ENCODE assay signal across 18 mouse cellular contexts in genomic region chr15:82217039-82217438, GRCm38 (mm10). TPM values are rescaled to one million over a fixed set of nuclear protein-coding genes. Genes with fewer than 3 reads are reported as not detected.
DNase-seq lines count a peak whose midpoint lies in the region; ATAC-seq and TF ChIP-seq lines count a peak whose summit lies in the region.
"Had no signal": no experiment of that assay in that cellular context is flagged by ENCODE, and none has a peak within 500 bp of the region (broad histone marks: within the 10 kb centered on the region; RNA-seq: fewer than 3 reads in every experiment).

No protein-coding gene starts in this region.

- peaks cover 45% of the 10 kb centered on the region for H3K27me3 ChIP-seq in liver, embryonic 14.5 days (ENCODE audit: control insufficient read depth, insufficient read depth, low read length)
- H3K27me3 ChIP-seq in liver, embryonic 12.5 days (replicated peaks) = peaks cover 95% of the 10 kb centered on the region
- H3K27me3 ChIP-seq in ES-Bruce4 (ENCODE audit: control insufficient read depth, insufficient read depth, low read length, poor library complexity, severe bottlenecking) = peaks cover 1% of the 10 kb centered on the region; the same call in 1 of the 2 replicates
- peaks cover 91% of the 10 kb centered on the region for H3K27me3 ChIP-seq in limb, embryonic 10.5 days (ENCODE audit: low read depth, poor library complexity, severe bottlenecking)

- no peaks in the 10 kb centered on the region for H3K4me1 ChIP-seq in liver, embryonic 14.5 days (replicated peaks; ENCODE audit: control insufficient read depth in 2 of 2, insufficient read depth in 2 of 2, low read length in 1 of 2)
- H3K4me1 ChIP-seq in liver, embryonic 12.5 days = peaks cover 11% of the 10 kb centered on the region
- peaks cover 19% of the 10 kb centered on the region for H3K4me1 ChIP-seq in ES-Bruce4 (ENCODE audit: control insufficient read depth, insufficient read depth, low read length)
- peaks cover 30% of the 10 kb centered on the region for H3K4me1 ChIP-seq in limb, embryonic 10.5 days

- no peak overlapping the region for H3K4me3 ChIP-seq in liver, embryonic 14.5 days (ENCODE audit: insufficient read depth in 1 of 2, low read depth in 2 of 2, low read length in 2 of 2)
- H3K4me3 ChIP-seq in liver, embryonic 12.5 days = no peak overlapping the region
- H3K4me3 ChIP-seq in ES-Bruce4 (ENCODE audit: low read depth, low read length) = no peak overlapping the region
- H3K4me3 ChIP-seq in limb, embryonic 10.5 days = no peak overlapping the region
- H3K4me3 ChIP-seq: erythroblast, embryonic 14.5 days had no signal

- TF ChIP-seq POLR2A in ES-Bruce4 (IDR thresholded peaks at IDR 0.05; ENCODE audit: insufficient read depth, low read length) = no peak

- TF ChIP-seq EP300 in liver, embryonic 14.5 days (IDR thresholded peaks at IDR 0.05; ENCODE audit: low read depth) = no peak
- TF ChIP-seq EP300 in ES-Bruce4 (IDR thresholded peaks at IDR 0.05; ENCODE audit: insufficient read depth, low read depth, low read length) = peak; percentile 94

- H3K9me3 ChIP-seq in liver, embryonic 14.5 days (ENCODE audit: control insufficient read depth, low read length) = no peaks in the 10 kb centered on the region
- H3K9me3 ChIP-seq in liver, embryonic 12.5 days (replicated peaks) = no peaks in the 10 kb centered on the region
- no peaks in the 10 kb centered on the region for H3K9me3 ChIP-seq in ES-Bruce4 (replicated peaks; ENCODE audit: control insufficient read depth, insufficient read depth, low read length, poor library complexity, severe bottlenecking)
- no peaks in the 10 kb centered on the region for H3K9me3 ChIP-seq in limb, embryonic 10.5 days (replicated peaks)

- WGBS in liver, embryonic 14.5 days (ENCODE audit: insufficient replicate concordance) = 33% methylated on average over 7 of the region's 7 CpGs
- 14% methylated on average over 7 of the region's 7 CpGs for WGBS in liver, embryonic 12.5 days (ENCODE audit: insufficient replicate concordance)
- 13% methylated on average over 7 of the region's 7 CpGs for WGBS in limb, embryonic 10.5 days

- H3K36me3 ChIP-seq in liver, embryonic 14.5 days (replicated peaks; ENCODE audit: control insufficient read depth, insufficient read depth, low read depth) = no peaks in the 10 kb centered on the region
- H3K36me3 ChIP-seq in liver, embryonic 12.5 days = no peaks in the 10 kb centered on the region
- no peaks in the 10 kb centered on the region for H3K36me3 ChIP-seq in ES-Bruce4 (ENCODE audit: control insufficient read depth, insufficient read depth, low read length, poor library complexity, severe bottlenecking)
- H3K36me3 ChIP-seq in limb, embryonic 10.5 days = no peaks in the 10 kb centered on the region

- H3K4me2 ChIP-seq in liver, embryonic 14.5 days (ENCODE audit: low read depth) = no peak overlapping the region
- H3K4me2 ChIP-seq in liver, embryonic 12.5 days = no peak overlapping the region
- H3K4me2 ChIP-seq: lung, embryonic 14.5 days had no signal

- ATAC-seq in liver, embryonic 14.5 days (ENCODE audit: insufficient read depth) = no peak
- no peak for ATAC-seq in liver, embryonic 12.5 days
- no peak for ATAC-seq in monocyte, adult 5-6 weeks (replicated peaks; ENCODE audit: insufficient number of reproducible peaks, low FRiP score, low TSS enrichment, poor library complexity, severe bottlenecking)
- ATAC-seq: hindbrain, embryonic 16.5 days had no signal

- TF ChIP-seq CTCF in liver, embryonic 14.5 days (IDR thresholded peaks at IDR 0.05; ENCODE audit: low read depth) = peak; percentile 37
- TF ChIP-seq CTCF in ES-Bruce4 (IDR thresholded peaks at IDR 0.05; ENCODE audit: low read depth, low read length) = no peak

- no peak overlapping the region for H3K27ac ChIP-seq in liver, embryonic 14.5 days
- H3K27ac ChIP-seq in liver, embryonic 12.5 days = no peak overlapping the region
- H3K27ac ChIP-seq in ES-Bruce4 (ENCODE audit: insufficient read depth, low read length) = peak overlapping the region; percentile 38; the same call in 1 of the 2 replicates
- H3K27ac ChIP-seq in limb, embryonic 10.5 days = peak overlapping the region; percentile 42; the same call in 1 of the 2 replicates

- no peak for DNase-seq in liver, embryonic 14.5 days (ENCODE audit: low read depth in 3 of 3, low spot score in 3 of 3)
- DNase-seq in brain, adult 2 months (ENCODE audit: low read depth, low spot score) = peak; percentile 84
- DNase-seq in limb, embryonic 10.5 days (ENCODE audit: low spot score) = peak; percentile 34
- no peak for DNase-seq in kidney, postnatal 25 days
- DNase-seq: cerebellum, adult 11 months; heart, adult 18-20 months; kidney, adult 9 months; right cerebral cortex, postnatal 4 days; thymus, postnatal 25 days had no signal

- H3K9ac ChIP-seq in liver, embryonic 14.5 days (replicated peaks) = no peak overlapping the region
- H3K9ac ChIP-seq in liver, embryonic 12.5 days = no peak overlapping the region
- 0 out of 2 replicates have a peak overlapping the region, but pooled peaks have one; percentile 5 for H3K9ac ChIP-seq in ES-Bruce4 (ENCODE audit: low read depth, poor library complexity, severe bottlenecking)
- H3K9ac ChIP-seq: lung, embryonic 14.5 days had no signal

RNA-seq across cellular contexts. Expression of gene Shisa8, which starts 4.4 kb away (rescaled TPM):
- polyA plus RNA-seq in liver, embryonic 14.5 days (2012; rRNA removed) = 0.15 and 0.19 TPM in 2 replicates
- 0.05 and 0.09 TPM in 2 replicates for polyA plus RNA-seq in liver, embryonic 14.5 days (2014; fragmentation: Nextera tagmentation; extraction: Ambion mirVana)
- polyA plus RNA-seq in liver, embryonic 12.5 days (2016; fragmentation: Nextera tagmentation; extraction: Ambion mirVana) = 0.31 and 0.37 TPM in 2 replicates
- 6.8 and 7.4 TPM in 2 replicates for polyA plus RNA-seq in ES-Bruce4 (2011; ENCODE audit: insufficient read depth, insufficient read length, low read depth, missing spikeins)
- 0.15 TPM in 1 of 2 replicates, not detected in the other for polyA plus RNA-seq in limb, embryonic 10.5 days (2016; fragmentation: Nextera tagmentation; extraction: Ambion mirVana)
- total RNA-seq in monocyte, adult 5-6 weeks (2017) = not detected in 3 replicates
- total RNA-seq: megakaryocyte, adult 5-6 weeks had no signal

RNA-seq across cellular contexts. Expression of gene Tnfrsf13c, which starts 7.1 kb away (rescaled TPM):
- polyA plus RNA-seq in liver, embryonic 14.5 days (2012; rRNA removed) = 0.54 and 0.66 TPM in 2 replicates
- 0.14 and 0.58 TPM in 2 replicates for polyA plus RNA-seq in liver, embryonic 14.5 days (2014; fragmentation: Nextera tagmentation; extraction: Ambion mirVana)
- 0.30 TPM in 2 replicates for polyA plus RNA-seq in liver, embryonic 12.5 days (2016; fragmentation: Nextera tagmentation; extraction: Ambion mirVana)
- polyA plus RNA-seq in ES-Bruce4 (2011; ENCODE audit: insufficient read depth, insufficient read length, low read depth, missing spikeins) = 1.9 and 2.3 TPM in 2 replicates
- polyA plus RNA-seq in limb, embryonic 10.5 days (2016; fragmentation: Nextera tagmentation; extraction: Ambion mirVana) = 0.15 and 0.33 TPM in 2 replicates
- 13.6 to 19.3 TPM (median 17.9 TPM) in 3 replicates for total RNA-seq in monocyte, adult 5-6 weeks (2017)
- polyA plus RNA-seq: lung, embryonic 14.5 days; stomach, embryonic 14.5 days had no signal

RNA-seq across cellular contexts. Expression of gene Cenpm, which starts 27.5 kb away (rescaled TPM):
- 19.1 and 21.6 TPM in 2 replicates for polyA plus RNA-seq in liver, embryonic 14.5 days (2012; rRNA removed)
- 42.1 and 45.1 TPM in 2 replicates for polyA plus RNA-seq in liver, embryonic 14.5 days (2014; fragmentation: Nextera tagmentation; extraction: Ambion mirVana)
- 48.3 and 51.2 TPM in 2 replicates for polyA plus RNA-seq in liver, embryonic 12.5 days (2016; fragmentation: Nextera tagmentation; extraction: Ambion mirVana)
- 43.2 and 52.0 TPM in 2 replicates for polyA plus RNA-seq in ES-Bruce4 (2011; ENCODE audit: insufficient read depth, insufficient read length, low read depth, missing spikeins)
- 83.9 and 86.0 TPM in 2 replicates for polyA plus RNA-seq in limb, embryonic 10.5 days (2016; fragmentation: Nextera tagmentation; extraction: Ambion mirVana)
- not detected in 3 replicates for total RNA-seq in monocyte, adult 5-6 weeks (2017)

RNA-seq across cellular contexts. Expression of gene 1500009C09Rik, which starts 35.2 kb away (rescaled TPM):
- 0.02 and 0.11 TPM in 2 replicates for polyA plus RNA-seq in liver, embryonic 14.5 days (2012; rRNA removed)
- polyA plus RNA-seq in liver, embryonic 14.5 days (2014; fragmentation: Nextera tagmentation; extraction: Ambion mirVana) = not detected in 2 replicates
- polyA plus RNA-seq in liver, embryonic 12.5 days (2016; fragmentation: Nextera tagmentation; extraction: Ambion mirVana) = not detected in 2 replicates
- polyA plus RNA-seq in ES-Bruce4 (2011; ENCODE audit: insufficient read depth, insufficient read length, low read depth, missing spikeins) = not detected in 2 replicates
- polyA plus RNA-seq in limb, embryonic 10.5 days (2016; fragmentation: Nextera tagmentation; extraction: Ambion mirVana) = not detected in 2 replicates
- not detected in 3 replicates for total RNA-seq in monocyte, adult 5-6 weeks (2017)
- total RNA-seq: heart, adult 18-20 months; megakaryocyte, adult 5-6 weeks had no signal
- polyA plus RNA-seq: erythroblast, embryonic 14.5 days; heart, embryonic 16.5 days; lung, embryonic 14.5 days; stomach, embryonic 14.5 days had no signal

RNA-seq across cellular contexts. Expression of gene Sept3, which starts 57.7 kb away (rescaled TPM):
- 0.12 and 0.61 TPM in 2 replicates for polyA plus RNA-seq in liver, embryonic 14.5 days (2012; rRNA removed)
- 0.09 TPM in 1 of 2 replicates, not detected in the other for polyA plus RNA-seq in liver, embryonic 14.5 days (2014; fragmentation: Nextera tagmentation; extraction: Ambion mirVana)
- 0.81 and 1.4 TPM in 2 replicates for polyA plus RNA-seq in liver, embryonic 12.5 days (2016; fragmentation: Nextera tagmentation; extraction: Ambion mirVana)
- polyA plus RNA-seq in ES-Bruce4 (2011; ENCODE audit: insufficient read depth, insufficient read length, low read depth, missing spikeins) = 8.8 and 9.7 TPM in 2 replicates
- 32.9 and 41.5 TPM in 2 replicates for polyA plus RNA-seq in limb, embryonic 10.5 days (2016; fragmentation: Nextera tagmentation; extraction: Ambion mirVana)
- total RNA-seq in monocyte, adult 5-6 weeks (2017) = 0.48 TPM in 1 of 3 replicates, not detected in the others
- total RNA-seq: megakaryocyte, adult 5-6 weeks had no signal
- polyA plus RNA-seq: erythroblast, embryonic 14.5 days had no signal

Comparison
In these comparisons a context has a peak if more than half of its experiments do, and no peak if none do; other contexts are left out.
1. DNase-seq: peak in brain, adult 2 months (single experiment) and limb, embryonic 10.5 days (single experiment); none in liver, embryonic 14.5 days (0 of 3) and kidney, postnatal 25 days (0 of 2).
2. H3K27ac ChIP-seq: peak in ES-Bruce4 (single experiment) and limb, embryonic 10.5 days (single experiment); none in liver, embryonic 14.5 days (single experiment) and liver, embryonic 12.5 days (single experiment).